ENCODE assay signal across 8 mouse cellular contexts in genomic region chr7:12874301-12874700, GRCm38 (mm10). TPM values are rescaled to one million over a fixed set of nuclear protein-coding genes. Genes with fewer than 3 reads are reported as not detected.
A peak's percentile ranks its signal among the peaks of the same experiment; 100 is the strongest.
DNase-seq lines count a peak whose midpoint lies in the region; ATAC-seq and TF ChIP-seq lines count a peak whose summit lies in the region.

No protein-coding gene starts in this region.

- ATAC-seq in megakaryocyte progenitor cell, adult 5-6 weeks (replicated peaks; ENCODE audit: poor library complexity) = peak; percentile 87
- no peak; the same call in 1 of the 2 replicates for ATAC-seq in monocyte, adult 5-6 weeks (replicated peaks; ENCODE audit: insufficient number of reproducible peaks, low FRiP score, low TSS enrichment, poor library complexity, severe bottlenecking)

- DNase-seq in cerebellum, postnatal 14 days = peak; percentile 50 to 54
- DNase-seq in cerebellum, adult 11 months = no peak
- DNase-seq in liver, adult 2 months (ENCODE audit: extremely low read depth, low read depth, low spot score) = peak; percentile 58
- DNase-seq in liver (no peak), R1 (ENCODE audit: low read depth, low spot score) (peak; percentile 71)
- DNase-seq in spleen, postnatal 14 days (ENCODE audit: low spot score in 2 of 2) = no peak

- no peaks in the 10 kb centered on the region for H3K36me3 ChIP-seq in liver, adult 2 months (ENCODE audit: control insufficient read depth, insufficient read depth, low read length)

- no peaks in the 10 kb centered on the region for H3K4me1 ChIP-seq in liver, adult 2 months (ENCODE audit: control insufficient read depth, insufficient read depth, low read length)

- no peak overlapping the region for H3K9ac ChIP-seq in liver, adult 2 months (ENCODE audit: low read depth, low read length)

- WGBS in liver, adult 2 months = 9% methylated on average over 3 of the region's 3 CpGs

- TF ChIP-seq CTCF in liver, adult 2 months (IDR thresholded peaks at IDR 0.05; ENCODE audit: low read depth, low read length) = no peak

- H3K4me3 ChIP-seq in liver, adult 2 months (ENCODE audit: insufficient read depth, low read depth, low read length) = no peak overlapping the region

- H3K27me3 ChIP-seq in liver, adult 2 months (ENCODE audit: control insufficient read depth, insufficient read depth, low read length) = no peaks in the 10 kb centered on the region

- H3K79me2 ChIP-seq in liver, adult 2 months (ENCODE audit: control insufficient read depth, insufficient read depth, low read length) = no peaks in the 10 kb centered on the region

- H3K27ac ChIP-seq in liver, adult 2 months (replicated peaks; ENCODE audit: insufficient read depth, low read depth, low read length) = no peak overlapping the region

- TF ChIP-seq POLR2A in liver, adult 2 months (IDR thresholded peaks at IDR 0.05; ENCODE audit: extremely low read depth, insufficient read depth, low read length) = no peak

RNA-seq across cellular contexts. Expression of gene Zfp128, which starts 6.7 kb away (rescaled TPM):
- total RNA-seq in liver, adult 2 months (2014; rRNA removed) = 1.7 and 2.1 TPM in 2 replicates
- polyA plus RNA-seq in liver, adult 2 months (2012; rRNA removed) = 0.46 and 0.58 TPM in 2 replicates
- 3.2 and 5.9 TPM in 2 replicates for total RNA-seq in megakaryocyte progenitor cell, adult 5-6 weeks (2015)
- 2.0 and 2.7 TPM in 2 replicates for total RNA-seq in megakaryocyte progenitor cell, adult 5-6 weeks (2017)
- 1.6 to 4.2 TPM (median 2.4 TPM) in 3 replicates for total RNA-seq in monocyte, adult 5-6 weeks (2017)

RNA-seq across cellular contexts. Expression of gene Zscan22, which starts 23.3 kb away (rescaled TPM):
- total RNA-seq in liver, adult 2 months (2014; rRNA removed) = 1.2 and 1.5 TPM in 2 replicates
- polyA plus RNA-seq in liver, adult 2 months (2012; rRNA removed) = 5.7 and 6.6 TPM in 2 replicates
- 20.6 and 22.2 TPM in 2 replicates for total RNA-seq in megakaryocyte progenitor cell, adult 5-6 weeks (2015)
- 6.4 and 8.2 TPM in 2 replicates for total RNA-seq in megakaryocyte progenitor cell, adult 5-6 weeks (2017)
- total RNA-seq in monocyte, adult 5-6 weeks (2017) = 0.75 to 3.9 TPM in 2 of 3 replicates, not detected in the other

RNA-seq across cellular contexts. Expression of gene Zfp110, which starts 39.7 kb away (rescaled TPM):
- total RNA-seq in liver, adult 2 months (2014; rRNA removed) = 22.2 and 25.0 TPM in 2 replicates
- polyA plus RNA-seq in liver, adult 2 months (2012; rRNA removed) = 6.1 and 9.7 TPM in 2 replicates
- total RNA-seq in megakaryocyte progenitor cell, adult 5-6 weeks (2015) = 26.4 and 30.9 TPM in 2 replicates
- total RNA-seq in megakaryocyte progenitor cell, adult 5-6 weeks (2017) = 31.2 and 36.8 TPM in 2 replicates
- 95.8 to 106 TPM (median 102 TPM) in 3 replicates for total RNA-seq in monocyte, adult 5-6 weeks (2017)

RNA-seq across cellular contexts. Expression of gene Rps5, which starts 47.8 kb away (rescaled TPM):
- total RNA-seq in liver, adult 2 months (2014; rRNA removed) = 773 and 998 TPM in 2 replicates
- 789 and 798 TPM in 2 replicates for polyA plus RNA-seq in liver, adult 2 months (2012; rRNA removed)
- 3,071 and 3,115 TPM in 2 replicates for total RNA-seq in megakaryocyte progenitor cell, adult 5-6 weeks (2015)
- total RNA-seq in megakaryocyte progenitor cell, adult 5-6 weeks (2017) = 1,264 and 1,790 TPM in 2 replicates
- total RNA-seq in monocyte, adult 5-6 weeks (2017) = 534 to 585 TPM (median 572 TPM) in 3 replicates

RNA-seq across cellular contexts. Expression of gene Rnf225, which starts 52.9 kb away (rescaled TPM):
- total RNA-seq in liver, adult 2 months (2014; rRNA removed) = 0.09 and 0.47 TPM in 2 replicates
- polyA plus RNA-seq in liver, adult 2 months (2012; rRNA removed) = 0.45 and 0.65 TPM in 2 replicates
- total RNA-seq in megakaryocyte progenitor cell, adult 5-6 weeks (2015) = 0.76 and 1.0 TPM in 2 replicates
- total RNA-seq in megakaryocyte progenitor cell, adult 5-6 weeks (2017) = 0.57 and 0.62 TPM in 2 replicates
- total RNA-seq in monocyte, adult 5-6 weeks (2017) = 0.53 TPM in 1 of 3 replicates, not detected in the others

Comparison
In these comparisons a context has a peak if more than half of its experiments do, and no peak if none do; other contexts are left out.
1. DNase-seq: peak in cerebellum, postnatal 14 days (2 of 2), liver, adult 2 months (single experiment) and R1 (single experiment); none in cerebellum, adult 11 months (single experiment), liver (single experiment) and spleen, postnatal 14 days (0 of 2).